Mouse (Mus musculus) midbrain, postnatal 0 days (tissue): ENCODE measurements at regions not wholly inside any gene's neighbourhood (a gene's known extent, or its start where the extent isn't known, plus 50 kb on each side); places are given as distances from the start of the nearest gene placed in this dataset.
A peak's percentile ranks its signal among the peaks of the same experiment; 100 is the strongest.

Experiments
- ATAC-seq: fragments of 200-750 bp; cut with Nextera tagmentation; 2 replicates; pipeline ENCODE4 v1.8.0; 2017; ENCODE audit warnings: moderate number of reproducible peaks, mild to moderate bottlenecking, moderate TSS enrichment, moderate library complexity; ENCODE audit not compliant: low FRiP score
- DNase-seq: peaks from one replicate; pipeline ENCODE4 v3.0.0-alpha.2; 2015; ENCODE audit warnings: low spot score
- H3K27ac ChIP-seq: fragments of 300-500 bp; sonication (generic); 2 replicates; pipeline ENCODE4 v1.5.1; 2014; ENCODE audit warnings: low read depth, mild to moderate bottlenecking, low read length, mixed read lengths
- H3K27me3 ChIP-seq: fragments of 300-500 bp; sonication (generic); 2 replicates; pipeline ENCODE4 v1.6.1; 2014; ENCODE audit warnings: low read length, control low read depth, mixed read lengths; ENCODE audit not compliant: insufficient read depth
- H3K36me3 ChIP-seq: fragments of 300-500 bp; sonication (generic); 2 replicates; pipeline ENCODE4 v1.6.1; 2014; ENCODE audit warnings: low read length, control low read depth, mixed read lengths; ENCODE audit not compliant: insufficient read depth
- H3K4me1 ChIP-seq: fragments of 300-500 bp; sonication (generic); 2 replicates; pipeline ENCODE4 v1.6.1; 2014; ENCODE audit warnings: mild to moderate bottlenecking, control low read depth, antibody characterized with exemption, low read length, mixed read lengths; ENCODE audit not compliant: insufficient read depth
- H3K4me2 ChIP-seq: fragments of 300-500 bp; sonication (generic); 2 replicates; pipeline ENCODE4 v1.6.1; 2014; ENCODE audit warnings: low read depth, mild to moderate bottlenecking, low read length, mixed read lengths; ENCODE audit not compliant: poor library complexity, severe bottlenecking
- H3K4me3 ChIP-seq: fragments of 300-500 bp; sonication (generic); 2 replicates; pipeline ENCODE4 v1.5.1; 2014; ENCODE audit warnings: low read depth, mild to moderate bottlenecking, low read length, moderate library complexity
- H3K9ac ChIP-seq: fragments of 300-500 bp; sonication (generic); replicated peaks from 2 replicates; pipeline ENCODE4 v1.6.1; 2014; ENCODE audit warnings: mild to moderate bottlenecking, low read length, moderate library complexity, mixed read lengths; ENCODE audit not compliant: poor library complexity, severe bottlenecking
- H3K9me3 ChIP-seq: fragments of 300-500 bp; sonication (generic); 2 replicates; pipeline ENCODE4 v1.6.1; 2016; ENCODE audit warnings: low read length, control low read depth
- CTCF ChIP-seq: IDR thresholded peaks from 2 replicates; pipeline ENCODE4 v1.5.1; 2016; ENCODE audit warnings: antibody characterized with exemption, mild to moderate bottlenecking
- WGBS: fragments of 180-500 bp; shearing (Covaris S2); extraction: QIAGEN DNeasy Blood & Tissue Kit; methylation state at CpG from one replicate; pipeline ENCODE4 v1.1.7; 2014; 5-methylcytosine and 5-hydroxymethylcytosine counted together

DNA sequence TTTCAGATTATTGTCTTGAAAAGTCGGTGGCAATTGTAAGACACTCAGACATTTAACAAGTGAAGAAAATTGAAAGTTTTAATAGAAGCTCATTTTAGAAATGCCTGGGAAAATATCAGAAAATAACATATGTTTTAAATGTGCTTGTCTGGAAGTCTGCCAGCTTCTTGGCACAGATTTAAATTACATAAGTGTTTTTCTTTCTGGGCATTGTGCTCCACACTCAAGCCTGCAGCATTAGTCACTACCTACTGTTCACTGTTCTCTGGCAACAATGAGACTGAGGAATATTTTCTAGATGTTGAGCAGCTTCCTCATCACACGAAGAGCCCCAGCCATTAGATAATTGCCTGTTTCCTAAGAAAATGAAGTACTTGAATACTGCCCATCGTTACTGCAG lies 170.3 kb upstream of the Zwint start:
- DNase-seq (peak; percentile 28), ATAC-seq (no peak)
- Histone ChIP-seq H3K4me2 (no peak overlapping the region), H3K36me3 (no peaks in the 10 kb centered on the region), H3K4me3 (no peak overlapping the region), H3K27me3 (no peaks in the 10 kb centered on the region), H3K4me1 (no peaks in the 10 kb centered on the region), H3K27ac (no peak overlapping the region), H3K9me3 (no peaks in the 10 kb centered on the region), H3K9ac (no peak overlapping the region)
- TF ChIP-seq CTCF, result no peak
- 69% methylated on average over 3 of the region's 3 CpGs for whole genome bisulfite sequencing

DNA sequence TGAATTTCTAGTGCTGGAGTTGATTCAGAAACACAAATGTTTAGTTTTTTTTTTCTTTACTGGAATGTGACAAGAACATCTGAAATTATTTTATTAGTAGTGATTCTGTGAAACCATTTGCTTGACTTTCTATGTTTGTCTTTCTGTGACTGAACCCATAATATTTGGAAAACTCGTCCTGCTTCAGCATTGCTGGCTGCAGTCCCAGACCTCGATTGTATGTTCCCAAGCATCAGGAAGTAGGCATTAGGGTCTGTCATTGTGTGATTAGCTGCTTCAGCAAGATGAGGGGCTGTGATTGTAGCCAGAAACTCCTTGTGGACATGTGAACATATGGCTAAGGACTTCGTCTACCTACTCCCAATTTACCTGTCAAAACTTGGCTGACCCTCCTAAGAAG lies 122.2 kb upstream of the Zwint start:
- DNase-seq, result no peak
- ATAC-seq, result no peak
- H3K27me3 ChIP-seq, result no peaks in the 10 kb centered on the region
- no peak overlapping the region for H3K27ac ChIP-seq
- no peaks in the 10 kb centered on the region for H3K9me3 ChIP-seq
- no peak overlapping the region for H3K4me3 ChIP-seq
- 68% methylated on average over 3 of the region's 3 CpGs for whole genome bisulfite sequencing
- no peak overlapping the region for H3K4me2 ChIP-seq
- H3K36me3 ChIP-seq, result no peaks in the 10 kb centered on the region
- TF ChIP-seq CTCF, result no peak
- no peaks in the 10 kb centered on the region for H3K4me1 ChIP-seq
- no peak overlapping the region for H3K9ac ChIP-seq

DNA sequence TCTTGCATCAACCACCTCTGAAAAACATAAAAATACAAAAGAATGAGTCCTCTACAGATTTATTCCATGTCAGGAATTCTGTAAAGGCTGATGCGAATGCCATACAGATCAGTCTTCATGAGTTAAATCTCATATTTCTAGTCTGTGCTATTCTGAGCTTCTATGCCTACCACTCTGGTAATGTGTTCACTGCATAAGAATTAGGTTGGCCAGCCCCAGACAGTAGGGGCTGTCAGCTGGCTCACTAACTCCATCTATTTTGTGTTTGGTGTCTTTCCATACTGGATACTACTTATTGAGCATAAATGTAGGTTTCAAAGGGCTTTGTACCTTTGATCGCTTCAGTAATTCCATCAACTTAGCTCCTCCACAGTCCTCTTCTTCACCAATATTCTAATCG lies 121.2 kb upstream of the Zwint start:
- Histone ChIP-seq H3K9ac (no peak overlapping the region), H3K9me3 (no peaks in the 10 kb centered on the region), H3K27me3 (no peaks in the 10 kb centered on the region), H3K4me2 (no peak overlapping the region), H3K27ac (no peak overlapping the region), H3K4me3 (no peak overlapping the region), H3K36me3 (no peaks in the 10 kb centered on the region), H3K4me1 (no peaks in the 10 kb centered on the region)
- WGBS, result 77% methylated on average over 3 of the region's 3 CpGs
- TF ChIP-seq CTCF, result no peak
- DNase-seq, result no peak
- ATAC-seq, result no peak

DNA sequence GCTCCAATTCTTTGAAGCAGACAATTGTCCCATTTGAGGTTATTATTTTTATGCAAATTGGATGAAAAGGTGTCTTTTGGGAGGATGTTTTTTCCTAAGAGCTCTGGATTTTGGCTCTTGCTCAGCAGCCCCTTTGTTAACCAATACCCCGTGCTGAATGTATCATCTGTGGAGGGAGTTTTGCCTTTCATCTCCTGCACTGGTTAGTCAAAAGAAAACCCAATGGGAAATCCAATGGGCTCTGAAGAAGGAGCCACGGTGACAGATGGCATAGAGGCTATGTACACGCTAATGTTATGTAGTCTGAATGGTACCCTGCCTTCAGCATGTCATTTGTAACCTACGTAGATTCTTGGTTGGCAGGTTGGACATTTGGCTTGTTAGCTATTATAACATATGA lies 120.8 kb upstream of the Zwint start:
- no peak overlapping the region for H3K9ac ChIP-seq
- H3K36me3 ChIP-seq, result no peaks in the 10 kb centered on the region
- ATAC-seq (no peak), DNase-seq (no peak)
- H3K27ac ChIP-seq, result no peak overlapping the region
- no peak overlapping the region for H3K4me2 ChIP-seq
- H3K4me1 ChIP-seq, result no peaks in the 10 kb centered on the region
- H3K27me3 ChIP-seq, result no peaks in the 10 kb centered on the region
- WGBS, result 67% methylated on average over 4 of the region's 4 CpGs
- H3K4me3 ChIP-seq, result no peak overlapping the region
- no peak for TF ChIP-seq CTCF
- no peaks in the 10 kb centered on the region for H3K9me3 ChIP-seq

DNA sequence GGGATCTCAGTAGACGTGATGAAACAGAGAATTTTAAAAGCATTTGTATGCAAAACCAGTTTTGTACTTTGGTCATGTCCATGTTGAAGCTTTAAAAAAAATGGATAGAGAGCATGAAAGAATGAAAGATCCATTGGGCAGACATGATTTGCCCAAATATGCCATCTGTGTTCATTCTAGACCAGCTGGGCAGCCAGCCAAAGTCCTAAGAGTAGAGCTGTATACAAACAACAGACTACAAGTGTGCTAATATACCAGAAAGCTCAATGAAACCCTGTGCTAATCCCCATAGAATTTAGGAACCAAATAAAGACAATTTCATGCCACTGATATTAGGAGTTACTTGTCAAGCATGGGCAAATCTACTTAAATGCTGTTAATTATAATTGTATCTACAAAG lies 105.1 kb upstream of the Zwint start:
- Histone ChIP-seq H3K27ac (no peak overlapping the region), H3K36me3 (no peaks in the 10 kb centered on the region), H3K4me3 (no peak overlapping the region), H3K9ac (no peak overlapping the region), H3K4me1 (no peaks in the 10 kb centered on the region), H3K9me3 (no peaks in the 10 kb centered on the region), H3K4me2 (no peak overlapping the region), H3K27me3 (no peaks in the 10 kb centered on the region)
- ATAC-seq (no peak), DNase-seq (peak; percentile 55)
- WGBS, result 57% methylated on average over 1 of the region's 1 CpGs
- no peak for TF ChIP-seq CTCF

DNA sequence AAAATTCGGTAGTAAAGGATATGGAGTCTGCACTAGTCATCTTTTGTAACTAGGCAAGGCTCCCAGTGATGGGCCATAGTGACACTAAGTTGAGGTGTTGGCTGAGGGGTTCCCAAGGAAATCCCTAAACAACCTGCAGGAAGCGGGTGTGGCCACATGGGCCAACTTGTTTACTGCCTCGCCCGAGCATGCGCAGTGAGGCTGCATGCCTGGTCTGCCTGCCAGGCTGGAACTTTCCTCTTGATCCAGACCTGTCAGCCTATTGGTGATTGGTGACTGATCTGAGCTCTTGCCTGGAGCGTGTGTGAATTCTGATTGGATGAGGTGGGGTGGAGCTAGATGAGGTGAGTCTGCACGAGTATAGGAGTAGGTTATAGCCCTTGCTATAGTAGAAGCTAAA lies 103.1 kb upstream of the Zwint start:
- WGBS, result 87% methylated on average over 7 of the region's 7 CpGs
- Histone ChIP-seq H3K9me3 (no peaks in the 10 kb centered on the region), H3K4me3 (no peak overlapping the region), H3K27ac (no peak overlapping the region), H3K4me1 (no peaks in the 10 kb centered on the region), H3K36me3 (no peaks in the 10 kb centered on the region), H3K9ac (no peak overlapping the region), H3K27me3 (no peaks in the 10 kb centered on the region), H3K4me2 (no peak overlapping the region)
- DNase-seq, result no peak
- ATAC-seq, result no peak
- no peak for TF ChIP-seq CTCF
